Mouse (Mus musculus) heart, postnatal 14 days (tissue): Measurements from ENCODE around the gene Vmn2r117. TPM values are rescaled to one million over a fixed set of nuclear protein-coding genes. Genes with fewer than 3 reads are reported as not detected.
"Not testable (repeated sequence)": the region's sequence is repeated elsewhere in the genome, so short reads cannot be mapped to it uniquely, and the experiment has no call there.

Experiments used
- DNase-seq, 2 experiments: peaks; one replicate each; pipeline ENCODE4 v3.0.0; 2021 to 2022
- intact Hi-C: fragments of 180-260 bp; cut with DNase I; formaldehyde crosslinking; loops from one replicate; pipeline ENCODE4 v1.15.1; 2025
- long read RNA-seq, 2 experiments: library from polyadenylated mRNA; stranded (forward); transcript quantifications; one replicate each; pipeline ENCODE4 v2.0.0; 2021
- total RNA-seq, 2 experiments: library from RNA; stranded (reverse); gene quantifications; 2 replicates each; pipeline ENCODE4 v1.2.3; 2021

Gene Vmn2r117
- total RNA-seq = not detected
- long read RNA-seq, experiment 1 = 0 reads
- long read RNA-seq, experiment 2 = 0 reads

DNA sequence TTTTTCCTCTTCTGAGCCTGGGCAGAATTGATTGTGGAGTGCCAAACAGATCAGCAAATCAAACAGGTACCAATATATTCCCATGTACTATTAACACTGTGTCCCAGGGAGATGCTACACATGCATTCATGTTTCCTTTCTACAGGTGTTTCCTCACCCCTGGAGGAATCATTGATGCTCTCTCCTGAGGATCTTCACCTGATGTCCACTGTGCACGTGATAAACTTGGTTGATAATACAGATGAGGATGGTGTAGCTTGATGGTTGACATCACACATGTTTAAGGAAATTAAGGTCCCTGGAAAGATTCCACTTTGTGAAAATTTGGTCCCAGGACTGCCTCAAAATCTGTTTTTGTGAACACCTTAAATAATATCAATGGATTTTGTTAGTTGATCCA is at the start of gene Vmn2r117:
Gene Vmn2r117, minus strand, starts transcription at position 101 of the 400 bp plus-strand sequence.
- intact Hi-C loops = not testable (repeated sequence)

DNA sequence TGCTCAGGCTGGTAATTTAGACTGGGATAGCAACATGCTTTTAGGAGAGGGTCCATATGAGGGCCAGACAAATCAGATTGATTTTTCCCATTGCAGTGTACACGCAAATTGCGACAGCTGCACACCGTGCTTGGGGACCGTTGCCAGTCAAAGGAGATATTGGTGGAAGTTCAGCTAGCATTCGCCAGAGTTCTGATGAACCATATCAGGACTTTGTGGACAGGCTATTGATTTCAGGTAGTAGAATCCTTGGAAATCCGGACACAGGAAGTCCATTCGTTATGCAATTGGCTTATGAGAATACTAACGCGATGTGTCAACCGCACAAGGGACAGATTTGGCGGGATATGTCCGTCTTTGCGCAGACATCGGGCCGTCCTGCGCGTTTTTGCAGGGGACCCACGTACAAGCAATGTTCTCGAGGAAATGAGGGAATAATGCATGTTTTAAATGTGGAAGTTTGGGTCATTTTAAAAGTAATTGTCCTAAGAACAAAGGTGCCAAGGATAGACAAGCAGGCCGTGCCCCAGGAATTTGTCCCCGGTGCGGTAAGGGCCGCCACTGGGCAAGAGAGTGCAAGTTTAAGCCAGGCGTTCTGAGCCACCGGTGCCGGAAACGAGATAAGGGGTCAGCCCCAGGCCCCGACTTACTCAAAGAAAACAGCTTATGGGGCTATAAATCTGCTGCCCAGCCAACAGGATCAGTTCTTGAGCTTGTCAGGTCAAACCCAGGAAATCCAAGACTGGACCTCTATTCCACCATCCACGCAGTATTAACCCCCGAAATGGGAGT is 43.6 kb upstream of the Vmn2r117 start:
- DNase-seq, intact Hi-C loops: not testable (repeated sequence)

More for the DNA sequence above, at the start of gene Vmn2r117:
- DNase-seq = not testable (repeated sequence)

DNA sequence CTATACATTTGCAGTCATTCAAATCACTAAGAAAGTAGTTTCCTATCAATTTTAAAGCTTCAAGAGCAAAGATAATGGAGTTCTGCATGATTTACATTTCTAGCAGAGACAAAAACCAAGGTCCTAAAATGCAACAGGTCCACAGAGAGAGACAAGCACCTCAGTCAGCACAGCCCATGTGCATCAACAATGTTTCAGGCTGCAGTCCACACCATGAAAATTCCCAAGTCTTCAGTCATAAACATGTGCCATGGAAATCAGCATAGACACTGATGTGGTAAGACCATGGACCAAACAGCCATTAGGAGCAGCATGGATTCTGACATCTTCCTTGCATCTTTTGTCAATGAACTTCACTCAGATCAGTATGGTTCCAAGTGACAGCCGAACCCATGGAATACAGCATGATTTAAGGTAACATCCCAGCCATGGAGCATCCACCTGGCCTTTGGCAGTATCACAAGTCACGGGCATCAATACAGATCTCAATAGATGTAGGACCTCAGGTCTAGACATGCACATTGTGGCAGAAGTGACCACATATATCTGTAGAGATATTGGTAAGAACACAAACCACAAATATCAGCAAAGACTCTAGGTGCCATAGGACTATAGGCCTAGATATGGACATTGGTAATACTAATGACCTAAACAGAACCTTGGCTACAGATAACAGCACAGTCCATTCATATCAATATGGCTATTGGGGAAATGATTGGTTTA is 39.4 kb upstream of the Vmn2r117 start:
- no peak for DNase-seq
- intact Hi-C loops = no loop called here

DNA sequence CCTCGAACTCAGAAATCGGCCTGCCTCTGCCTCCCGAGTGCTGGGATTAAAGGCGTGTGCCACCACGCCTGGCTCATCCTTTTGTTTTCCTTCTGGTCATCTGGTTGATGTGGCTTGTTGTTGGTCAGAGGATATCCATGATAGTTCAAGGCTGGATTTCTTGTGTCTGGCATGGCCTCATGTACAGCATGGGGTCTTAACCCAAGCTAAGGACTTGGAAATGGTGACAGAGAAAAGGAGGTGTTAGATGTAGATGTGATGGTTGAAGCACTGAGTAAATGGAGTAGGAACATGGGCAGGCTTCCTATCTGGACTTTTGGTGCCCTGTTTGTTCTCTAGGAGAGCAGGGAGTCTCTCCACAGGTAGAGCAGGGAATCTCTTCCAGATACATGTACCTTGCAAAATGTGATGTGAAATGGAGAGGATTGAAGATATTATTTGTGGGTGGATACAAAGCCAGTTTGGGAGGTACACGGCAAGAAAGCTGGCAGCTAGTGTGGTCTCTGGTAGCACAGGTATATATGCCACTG is 46.3 kb downstream of the Vmn2r117 start:
- intact Hi-C loops = loop anchor here (2.0 kb wide), 1 partner anchor 80 kb away; no protein-coding TSS in a partner anchor
- no peak for DNase-seq

Other genes with a start within 250 kb of the Vmn2r117 start
- not detected for gene Vmn2r114, start 167.2 kb downstream of the Vmn2r117 start, total RNA-seq
- not detected for gene Vmn2r115, start 136.0 kb downstream of the Vmn2r117 start, total RNA-seq
- not detected for gene Vmn2r116, start 95.1 kb downstream of the Vmn2r117 start, total RNA-seq
- 1 to 10 TPM; 4.9 to 5.8 TPM for gene Zfp213, start 84.5 kb upstream of the Vmn2r117 start, total RNA-seq
- gene Zfp13, start 119.8 kb upstream of the Vmn2r117 start, total RNA-seq = 1 to 10 TPM; 4.3 to 5.0 TPM
- not detected for gene Zscan10, start 121.2 kb upstream of the Vmn2r117 start, total RNA-seq
- gene Mmp25, start 165.6 kb upstream of the Vmn2r117 start, total RNA-seq = under 1 TPM; 0.10 to 0.24 TPM
- not detected for gene Bicdl2, start 180.8 kb upstream of the Vmn2r117 start, total RNA-seq
- gene Hcfc1r1, start 193.9 kb upstream of the Vmn2r117 start, total RNA-seq = 100 to 1,000 TPM; 186 to 198 TPM
- gene Thoc6, start 194.2 kb upstream of the Vmn2r117 start, total RNA-seq = 10 to 100 TPM; 13.5 to 15.9 TPM
- gene Tnfrsf12a, start 197.8 kb upstream of the Vmn2r117 start, total RNA-seq = 10 to 100 TPM; 43.8 to 76.5 TPM
- not detected for gene Cldn6, start 199.6 kb upstream of the Vmn2r117 start, total RNA-seq
- not detected for gene Cldn9, start 204.3 kb upstream of the Vmn2r117 start, total RNA-seq
- gene 1520401A03Rik, start 243.1 kb upstream of the Vmn2r117 start, total RNA-seq = not detected
- 1 to 10 TPM; 3.1 to 3.6 TPM for gene Pkmyt1, start 246.6 kb upstream of the Vmn2r117 start, total RNA-seq